Mouse (Mus musculus) intestine, embryonic 16.5 days (tissue): ENCODE data around the gene Plekhg2. TPM values are rescaled to one million over a fixed set of nuclear protein-coding genes. Genes with fewer than 3 reads are reported as not detected.

ENCODE experiments used
- ATAC-seq: fragments of 200-750 bp; cut with Nextera tagmentation; 2 replicates; pipeline ENCODE4 v1.8.0; 2017; ENCODE audit warnings: moderate TSS enrichment, moderate library complexity
- H3K27ac ChIP-seq: fragments of 300-500 bp; sonication (generic); 2 replicates; pipeline ENCODE4 v1.5.1; 2014; ENCODE audit warnings: mild to moderate bottlenecking, low read length
- H3K27me3 ChIP-seq: fragments of 300-500 bp; sonication (generic); replicated peaks from 2 replicates; pipeline ENCODE4 v1.6.1; 2014; ENCODE audit warnings: low read length, control low read depth, mixed read lengths; ENCODE audit not compliant: control insufficient read depth, insufficient read depth
- H3K36me3 ChIP-seq: fragments of 300-500 bp; sonication (generic); 2 replicates; pipeline ENCODE4 v1.6.1; 2014; ENCODE audit warnings: low read length, control low read depth; ENCODE audit not compliant: control insufficient read depth, insufficient read depth
- H3K4me1 ChIP-seq: fragments of 300-500 bp; sonication (generic); 2 replicates; pipeline ENCODE4 v1.6.1; 2014; ENCODE audit warnings: low read length, control low read depth, mixed read lengths; ENCODE audit not compliant: control insufficient read depth, insufficient read depth
- H3K4me2 ChIP-seq: fragments of 300-500 bp; sonication (generic); 2 replicates; pipeline ENCODE4 v1.6.1; 2014; ENCODE audit warnings: low read depth, low read length, control low read depth
- H3K4me3 ChIP-seq: fragments of 300-500 bp; sonication (generic); 2 replicates; pipeline ENCODE4 v1.5.1; 2014; ENCODE audit warnings: mild to moderate bottlenecking, low read length
- H3K9ac ChIP-seq: fragments of 300-500 bp; sonication (generic); 2 replicates; pipeline ENCODE4 v1.6.1; 2014; ENCODE audit warnings: low read depth, low read length
- H3K9me3 ChIP-seq: fragments of 300-500 bp; sonication (generic); 2 replicates; pipeline ENCODE4 v1.6.1; 2016; ENCODE audit warnings: low read length, control low read depth; ENCODE audit not compliant: control insufficient read depth
- WGBS: fragments of 180-500 bp; shearing (Covaris S2); extraction: QIAGEN DNeasy Blood & Tissue Kit; methylation state at CpG from one replicate; pipeline ENCODE4 v1.1.7; 2014; 5-methylcytosine and 5-hydroxymethylcytosine counted together
- polyA plus RNA-seq: library from polyadenylated mRNA; unstranded; fragments of >200 nt; fragmentation: Nextera tagmentation; extraction: Ambion mirVana; gene quantifications from 2 replicates; pipeline ENCODE4 v1.2.1, GENCODE M21; 2015

Plekhg2 gene
- polyA plus RNA-seq, 1 experiment from 2014 or later: 37.9 TPM

- H3K9me3 ChIP-seq: no peaks in the 10 kb centered on the region
- H3K27me3 ChIP-seq: no peaks in the 10 kb centered on the region
- H3K36me3 ChIP-seq: peaks cover 34% of the 10 kb centered on the region
- no peak overlapping the region for H3K4me2 ChIP-seq
- H3K4me3 ChIP-seq: no peak overlapping the region
- ATAC-seq: no peak
- 0 out of 2 replicates have a peak overlapping the region, but pooled peaks have one; percentile 7 for H3K9ac ChIP-seq
- 46% methylated on average over 7 of the region's 7 CpGs for WGBS
- peak overlapping the region; percentile 60 for H3K27ac ChIP-seq
- H3K4me1 ChIP-seq: peaks cover 24% of the 10 kb centered on the region
These were observed 14.0 kb downstream of the Plekhg2 start for GRCm38 (mm10) chr7:28358431-28358830.

GRCm38 (mm10) chr7:28357984-28358383 is 14.4 kb downstream of the Plekhg2 start:
- H3K9ac ChIP-seq: 0 out of 2 replicates have a peak overlapping the region, but pooled peaks have one; percentile 7

GRCm38 (mm10) chr7:28356981-28357380 is 15.4 kb downstream of the Plekhg2 start:
- no peaks in the 10 kb centered on the region for H3K9me3 ChIP-seq
- no peak overlapping the region for H3K9ac ChIP-seq
- peak; percentile 32 for ATAC-seq
- WGBS: 8% methylated on average over 5 of the region's 5 CpGs
- no peak overlapping the region for H3K4me2 ChIP-seq
- peak overlapping the region; percentile 60 for H3K27ac ChIP-seq
- H3K36me3 ChIP-seq: peaks cover 36% of the 10 kb centered on the region
- H3K27me3 ChIP-seq: no peaks in the 10 kb centered on the region
- peaks cover 26% of the 10 kb centered on the region for H3K4me1 ChIP-seq
- no peak overlapping the region for H3K4me3 ChIP-seq

More at GRCm38 (mm10) chr7:28357984-28358383, 14.4 kb downstream of the Plekhg2 start:
- Histone ChIP-seq H3K4me2 (peak overlapping the region; percentile 10; the same call in 1 of the 2 replicates), H3K9me3 (no peaks in the 10 kb centered on the region), H3K27me3 (no peaks in the 10 kb centered on the region), H3K36me3 (peaks cover 39% of the 10 kb centered on the region), H3K4me3 (no peak overlapping the region), H3K4me1 (peaks cover 24% of the 10 kb centered on the region), H3K27ac (peak overlapping the region; percentile 60)
- WGBS: 3% methylated on average over 5 of the region's 5 CpGs
- ATAC-seq: peak; percentile 29

- Histone ChIP-seq H3K27ac (no peak overlapping the region), H3K4me2 (no peak overlapping the region), H3K27me3 (no peaks in the 10 kb centered on the region), H3K9me3 (no peaks in the 10 kb centered on the region), H3K36me3 (peaks cover 29% of the 10 kb centered on the region), H3K4me3 (no peak overlapping the region), H3K9ac (no peak overlapping the region), H3K4me1 (peaks cover 34% of the 10 kb centered on the region)
- 86% methylated on average over 3 of the region's 3 CpGs for WGBS
- no peak for ATAC-seq
These were observed 17.2 kb downstream of the Plekhg2 start for GRCm38 (mm10) chr7:28355221-28355620.

- Histone ChIP-seq H3K36me3 (peaks cover 27% of the 10 kb centered on the region), H3K9me3 (no peaks in the 10 kb centered on the region), H3K4me1 (peaks cover 37% of the 10 kb centered on the region), H3K4me2 (no peak overlapping the region), H3K27ac (no peak overlapping the region), H3K9ac (no peak overlapping the region), H3K27me3 (no peaks in the 10 kb centered on the region), H3K4me3 (no peak overlapping the region)
- 93% methylated on average over 3 of the region's 3 CpGs for WGBS
- no peak for ATAC-seq
These were observed 17.8 kb downstream of the Plekhg2 start for GRCm38 (mm10) chr7:28354596-28354995.

GRCm38 (mm10) chr7:28354113-28354581 is 18.3 kb downstream of the Plekhg2 start:
- no peaks in the 10 kb centered on the region for H3K9me3 ChIP-seq
- no peak overlapping the region for H3K9ac ChIP-seq
- no peak overlapping the region for H3K4me3 ChIP-seq
- H3K27me3 ChIP-seq: no peaks in the 10 kb centered on the region
- 66% methylated on average over 3 of the region's 3 CpGs for WGBS
- ATAC-seq: no peak
- no peak overlapping the region for H3K4me2 ChIP-seq
- peaks cover 27% of the 10 kb centered on the region for H3K36me3 ChIP-seq
- H3K27ac ChIP-seq: no peak overlapping the region
- peaks cover 41% of the 10 kb centered on the region for H3K4me1 ChIP-seq

GRCm38 (mm10) chr7:28353267-28353666 is 19.1 kb downstream of the Plekhg2 start:
- peaks cover 34% of the 10 kb centered on the region for H3K4me1 ChIP-seq

GRCm38 (mm10) chr7:28351676-28352191 is 20.7 kb downstream of the Plekhg2 start:
- 28% methylated on average over 4 of the region's 4 CpGs for WGBS
- no peak for ATAC-seq
- H3K27ac ChIP-seq: peak overlapping the region; percentile 80; the same call in 1 of the 2 replicates

More at GRCm38 (mm10) chr7:28353267-28353666, 19.1 kb downstream of the Plekhg2 start:
- Histone ChIP-seq H3K27ac (no peak overlapping the region), H3K4me3 (no peak overlapping the region), H3K4me2 (no peak overlapping the region), H3K9me3 (no peaks in the 10 kb centered on the region), H3K36me3 (peaks cover 27% of the 10 kb centered on the region), H3K9ac (no peak overlapping the region; the same call in 1 of the 2 replicates), H3K27me3 (no peaks in the 10 kb centered on the region)
- 95% methylated on average over 2 of the region's 2 CpGs for WGBS
- ATAC-seq: no peak

GRCm38 (mm10) chr7:28350155-28350883 is 22.1 kb downstream of the Plekhg2 start, which contains the start of gene Rps16:
Gene Rps16 (plus strand): TSS chr7:28350652.
- H3K27ac ChIP-seq: peak within 1 kb of the TSS; percentile 81
- H3K27me3 ChIP-seq: no peaks in the 10 kb centered on the region
- H3K9ac ChIP-seq: peak within 1 kb of the TSS; percentile 99
- peaks cover 27% of the 10 kb centered on the region for H3K36me3 ChIP-seq
- peaks cover 17% of the 10 kb centered on the region for H3K4me1 ChIP-seq
- under 1% methylated on average over 50 of the region's 50 CpGs for WGBS
- H3K9me3 ChIP-seq: no peaks in the 10 kb centered on the region
- ATAC-seq: peak; percentile 92
- H3K4me2 ChIP-seq: peak within 1 kb of the TSS; percentile 86
- H3K4me3 ChIP-seq: peak within 1 kb of the TSS; percentile 90

More at GRCm38 (mm10) chr7:28351676-28352191, 20.7 kb downstream of the Plekhg2 start:
- Histone ChIP-seq H3K27me3 (no peaks in the 10 kb centered on the region), H3K4me2 (peak overlapping the region; percentile 86), H3K36me3 (peaks cover 27% of the 10 kb centered on the region), H3K9ac (peak overlapping the region; percentile 99), H3K9me3 (no peaks in the 10 kb centered on the region), H3K4me1 (peaks cover 19% of the 10 kb centered on the region), H3K4me3 (peak overlapping the region; percentile 90)
